Mouse (Mus musculus) skeletal muscle tissue, adult 2 months (tissue): Measurements from ENCODE around the gene Smim11.

Experiments used
- DNase-seq: peaks from one replicate; pipeline ENCODE4 v3.0.0-alpha.2; 2012; ENCODE audit warnings: low read depth, low spot score

The Smim11 gene

GRCm38 (mm10) chr16:92319353-92320109 lies 18.4 kb downstream of the Smim11 start:
- DNase-seq = no peak

GRCm38 (mm10) chr16:92320361-92320760 lies 19.3 kb downstream of the Smim11 start:
- DNase-seq = no peak

DNA sequence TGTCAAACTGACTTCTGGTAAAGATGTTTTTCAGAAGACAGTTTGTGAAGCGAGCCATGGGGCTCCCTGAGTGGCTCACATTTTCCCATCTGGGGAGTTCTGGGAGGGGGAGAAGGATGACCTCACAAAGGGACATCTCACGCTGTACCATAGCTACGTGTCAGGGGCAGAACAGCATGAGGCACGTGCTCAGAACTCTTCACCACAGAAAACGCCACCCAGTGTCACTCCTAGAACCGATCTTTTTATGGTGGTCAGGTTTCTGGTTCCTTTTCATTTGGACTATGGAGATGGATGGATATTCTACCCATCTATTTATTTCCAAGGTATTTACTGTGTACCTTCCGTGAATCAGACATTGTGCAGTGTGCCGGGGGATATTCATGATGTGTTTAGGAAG lies 20.3 kb downstream of the Smim11 start, which contains the start of gene Fam243:
Fam243 (minus strand) TSS at position 101 of the 400 bp plus-strand sequence.
- DNase-seq = no peak

DNA sequence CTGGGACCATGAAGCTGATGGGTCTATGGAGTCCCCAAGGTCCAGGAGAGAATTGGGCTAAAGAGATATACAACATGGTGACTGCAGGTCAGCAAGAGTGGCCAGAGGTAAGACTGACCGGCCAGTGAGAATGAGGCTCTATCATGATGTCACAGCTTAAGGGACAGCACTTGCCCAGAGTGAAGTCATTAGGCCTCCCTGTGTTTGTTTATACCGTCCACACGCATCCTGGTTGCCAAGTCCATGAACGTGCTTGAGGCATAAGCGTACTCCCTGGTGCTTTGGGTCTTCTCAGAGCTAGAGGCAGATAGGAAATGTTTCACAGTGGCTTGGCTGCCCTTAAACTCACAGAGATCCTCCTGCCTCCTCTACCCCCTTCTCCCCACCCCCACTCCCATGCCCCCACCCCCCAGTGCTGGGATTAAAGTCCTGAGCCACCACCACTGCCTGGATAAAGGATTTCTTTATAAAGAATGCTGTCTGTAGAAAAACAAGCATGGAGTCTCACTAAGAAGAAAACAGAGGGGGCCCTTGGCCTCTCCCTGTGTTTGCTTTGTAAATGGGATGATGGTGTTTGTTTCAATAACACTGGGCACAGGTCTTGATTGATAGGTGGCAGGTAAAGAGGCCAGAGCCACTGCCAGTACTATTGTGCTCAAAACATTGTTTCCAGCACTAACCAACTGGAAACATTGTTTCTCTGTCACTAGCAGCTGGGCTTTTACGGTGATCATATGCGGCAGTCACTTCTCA lies 23.4 kb downstream of the Smim11 start:
- no peak for DNase-seq

DNA sequence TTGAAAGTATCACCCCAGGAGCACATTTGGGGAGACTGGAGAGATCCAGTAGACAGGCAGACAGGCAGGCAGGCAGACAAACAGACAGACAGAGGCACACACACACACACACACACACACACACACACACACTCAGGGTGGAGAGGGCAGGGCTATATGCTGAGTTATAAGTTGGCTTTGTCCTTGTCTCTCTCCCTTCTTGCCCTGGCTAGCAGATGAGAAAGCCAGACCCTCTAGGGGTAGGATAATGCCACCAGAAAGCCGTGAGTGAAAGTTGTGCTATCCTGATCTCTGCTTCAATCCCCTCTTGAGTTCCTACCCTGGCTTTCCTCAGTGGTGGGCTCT lies 23.9 kb downstream of the Smim11 start:
- DNase-seq = no peak

- DNase-seq = no peak
These were observed 26.8 kb downstream of the Smim11 start for GRCm38 (mm10) chr16:92327911-92328310.

DNA sequence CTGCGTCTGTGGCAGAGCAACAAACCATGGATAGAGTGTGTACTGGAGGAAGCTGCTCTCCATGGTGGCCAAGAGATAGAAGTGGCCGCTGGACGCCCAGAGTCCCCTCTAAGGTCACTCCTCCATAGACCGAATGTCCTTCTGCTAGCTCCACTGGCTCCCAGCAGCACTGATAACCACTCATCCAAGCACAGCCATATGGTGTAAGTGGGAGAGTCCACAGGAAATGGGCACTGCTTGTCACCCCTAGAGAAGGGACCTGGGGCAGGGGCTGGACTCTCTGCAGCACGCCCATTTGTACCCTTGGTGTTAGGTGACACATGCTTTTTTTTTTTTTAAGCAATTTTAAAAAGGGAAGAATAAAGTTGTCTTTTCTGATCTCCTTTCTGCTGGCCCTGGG lies 29.9 kb downstream of the Smim11 start:
- no peak for DNase-seq

DNA sequence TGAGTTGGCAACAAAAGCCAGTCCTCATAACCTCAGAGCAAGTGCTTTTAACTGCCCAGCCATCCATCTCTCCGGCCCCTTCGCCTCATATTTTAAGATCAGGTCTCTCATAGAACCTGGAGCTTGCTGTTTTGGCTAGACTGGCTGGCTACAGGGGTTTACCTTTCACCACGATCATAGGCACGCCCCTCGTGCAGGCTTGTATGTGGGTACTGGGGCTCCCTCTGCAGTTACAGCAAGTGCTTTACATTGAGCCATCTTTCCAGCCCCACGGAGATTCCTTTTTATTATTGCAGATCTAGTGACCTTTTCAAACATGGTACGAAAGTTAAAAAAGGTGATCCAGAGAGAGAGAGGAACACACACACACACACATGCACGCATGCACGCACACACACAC lies 33.5 kb downstream of the Smim11 start:
- DNase-seq = no peak

DNA sequence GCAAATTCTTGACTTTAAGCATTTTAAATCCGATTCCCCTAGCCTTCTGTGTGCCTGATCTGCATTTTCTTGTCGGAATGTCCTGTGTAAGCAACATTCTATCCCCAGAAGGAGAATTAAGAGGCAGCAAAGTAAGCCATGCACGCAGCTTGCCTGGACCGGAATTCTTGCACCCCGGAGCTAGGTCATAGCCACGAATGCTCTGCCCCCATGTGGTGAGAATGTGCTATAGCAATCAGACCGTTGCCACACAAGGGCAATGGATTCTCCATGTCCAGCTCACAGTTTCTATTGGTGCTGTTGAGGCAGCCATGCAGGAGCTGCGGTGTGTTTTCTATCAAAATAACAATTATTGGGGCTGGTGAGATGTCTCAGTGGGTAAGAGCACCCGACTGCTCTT lies 35.2 kb downstream of the Smim11 start:
- peak; percentile 61 for DNase-seq

GRCm38 (mm10) chr16:92340612-92341511 lies 39.8 kb downstream of the Smim11 start:
- DNase-seq = peak; percentile 25

GRCm38 (mm10) chr16:92345177-92345576 lies 44.1 kb downstream of the Smim11 start:
- no peak for DNase-seq

GRCm38 (mm10) chr16:92346297-92346916 lies 45.3 kb downstream of the Smim11 start:
- DNase-seq = no peak

DNA sequence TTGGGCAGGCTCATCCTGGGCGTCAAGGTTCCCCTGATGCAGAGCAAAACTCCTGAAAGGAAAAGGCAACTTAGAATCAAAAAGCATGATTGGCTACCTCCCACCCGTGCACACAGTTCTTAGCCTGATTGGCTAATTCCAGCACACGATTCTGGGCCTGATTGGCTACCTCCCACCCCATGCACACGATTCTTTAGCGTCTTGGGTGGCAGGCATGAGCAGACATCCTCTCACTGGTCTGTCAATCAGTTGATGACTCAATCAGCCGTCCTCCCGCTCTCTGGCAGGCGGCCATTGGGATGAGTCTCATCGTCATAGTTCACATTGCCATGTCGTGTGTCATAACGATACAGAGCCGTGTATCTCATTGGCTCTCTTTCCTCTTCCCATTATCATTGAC lies 47.9 kb downstream of the Smim11 start:
- no peak for DNase-seq

DNA sequence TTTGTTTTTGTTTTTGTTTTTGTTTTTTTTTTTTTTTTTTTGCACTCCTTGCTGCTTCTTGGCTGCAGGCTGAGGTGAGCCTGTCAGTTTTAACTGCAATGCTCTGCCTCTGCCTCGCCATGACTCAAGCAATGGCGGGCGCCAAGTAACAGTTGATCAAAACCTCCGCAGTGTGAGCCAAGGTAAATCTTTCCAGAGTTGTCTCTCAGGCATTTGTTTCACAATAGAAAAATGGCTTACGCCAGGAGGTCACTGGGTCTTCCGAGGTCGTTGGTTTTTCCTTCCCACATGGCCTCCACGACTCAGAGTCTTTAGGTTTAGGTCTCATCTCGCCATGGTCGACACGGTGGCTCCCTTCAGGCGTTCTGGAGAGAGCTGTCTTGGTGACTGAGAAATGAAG lies 52.2 kb downstream of the Smim11 start:
- no peak for DNase-seq

- no peak for DNase-seq
These were observed 52.8 kb downstream of the Smim11 start for GRCm38 (mm10) chr16:92353897-92354296.

DNA sequence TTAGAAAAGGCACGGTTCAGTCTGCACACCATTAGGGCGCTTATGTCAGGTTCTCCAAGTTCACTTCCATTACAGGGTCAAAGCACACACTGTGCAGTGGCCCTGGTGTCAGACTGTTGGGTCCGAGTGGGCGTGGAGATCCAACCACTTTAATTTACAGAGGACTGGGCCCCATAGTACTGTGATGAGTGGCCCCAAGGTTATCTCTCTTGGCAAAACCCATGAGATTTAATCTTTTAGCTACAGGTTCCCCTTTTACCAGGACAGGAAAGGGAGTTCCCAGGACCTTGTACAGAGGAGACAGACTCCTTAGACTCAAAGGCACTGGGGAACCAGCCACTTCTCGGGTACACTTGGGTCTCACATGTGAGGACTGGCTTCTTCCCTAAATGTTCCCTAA lies 54.3 kb downstream of the Smim11 start:
- no peak for DNase-seq

- DNase-seq = no peak
These were observed 54.9 kb downstream of the Smim11 start for GRCm38 (mm10) chr16:92355982-92356381.

- no peak for DNase-seq
These were observed 55.9 kb downstream of the Smim11 start for GRCm38 (mm10) chr16:92357023-92357422.

GRCm38 (mm10) chr16:92357566-92357965 lies 56.5 kb downstream of the Smim11 start:
- DNase-seq = no peak

- DNase-seq = no peak
These were observed 57.6 kb downstream of the Smim11 start for GRCm38 (mm10) chr16:92358734-92359133.

- DNase-seq = no peak
These were observed 58.1 kb downstream of the Smim11 start, which contains the start of gene Kcne1 for GRCm38 (mm10) chr16:92359229-92359628. Gene Kcne1, minus strand, starts transcription at chr16:92359468.

GRCm38 (mm10) chr16:92360711-92361110 lies 59.6 kb downstream of the Smim11 start:
- no peak for DNase-seq
